Mouse (Mus musculus) liver, embryonic 11.5 days (tissue): Measurements from ENCODE around the gene Fgf14. TPM values are rescaled to one million over a fixed set of nuclear protein-coding genes. Genes with fewer than 3 reads are reported as not detected.

ENCODE experiments used
- ATAC-seq: fragments of 200-750 bp; cut with Nextera tagmentation; replicated peaks from 2 replicates; pipeline ENCODE4 v1.8.0; 2017; ENCODE audit warnings: moderate number of reproducible peaks, mild to moderate bottlenecking, moderate TSS enrichment, moderate library complexity; ENCODE audit not compliant: low FRiP score
- DNase-seq: peaks from one replicate; pipeline ENCODE4 v3.0.0-alpha.2; 2017; ENCODE audit warnings: low spot score
- H3K27ac ChIP-seq: fragments of 300-500 bp; sonication (generic); 2 replicates; pipeline ENCODE4 v1.5.1; 2014; ENCODE audit warnings: mild to moderate bottlenecking, low read depth, low read length, control low read depth
- H3K27me3 ChIP-seq: fragments of 300-500 bp; sonication (generic); replicated peaks from 2 replicates; pipeline ENCODE4 v1.6.1; 2014; ENCODE audit warnings: low read length, mixed read lengths; ENCODE audit not compliant: control insufficient read depth, insufficient read depth
- H3K36me3 ChIP-seq: fragments of 300-500 bp; sonication (generic); 2 replicates; pipeline ENCODE4 v1.6.1; 2014; ENCODE audit warnings: mild to moderate bottlenecking, low read length, moderate library complexity, mixed read lengths; ENCODE audit not compliant: control insufficient read depth, insufficient read depth
- H3K4me1 ChIP-seq: fragments of 300-500 bp; sonication (generic); replicated peaks from 2 replicates; pipeline ENCODE4 v1.6.1; 2014; ENCODE audit warnings: low read length, mixed read lengths; ENCODE audit not compliant: control insufficient read depth, insufficient read depth
- H3K4me2 ChIP-seq: fragments of 300-500 bp; sonication (generic); 2 replicates; pipeline ENCODE4 v1.6.1; 2014; ENCODE audit warnings: mild to moderate bottlenecking, control low read depth, moderate library complexity
- H3K4me3 ChIP-seq: fragments of 300-500 bp; sonication (generic); 2 replicates; pipeline ENCODE4 v1.5.1; 2014; ENCODE audit warnings: low read depth, low read length, control low read depth
- H3K9ac ChIP-seq: fragments of 300-500 bp; sonication (generic); 2 replicates; pipeline ENCODE4 v1.6.1; 2014; ENCODE audit warnings: low read depth, low read length, control low read depth
- H3K9me3 ChIP-seq: fragments of 300-500 bp; sonication (generic); 2 replicates; pipeline ENCODE4 v1.6.1; 2016; ENCODE audit warnings: low read length, inconsistent platforms, mixed read lengths; ENCODE audit not compliant: control insufficient read depth
- whole genome bisulfite sequencing: fragments of 180-500 bp; shearing (Covaris S2); extraction: QIAGEN DNeasy Blood & Tissue Kit; methylation state at CpG from one replicate; pipeline ENCODE4 v1.1.7; 2014; 5-methylcytosine and 5-hydroxymethylcytosine counted together
- polyA plus RNA-seq: library from polyadenylated mRNA; unstranded; fragments of >200 nt; fragmentation: Nextera tagmentation; extraction: Ambion mirVana; gene quantifications from 2 replicates; pipeline ENCODE4 v1.2.1, GENCODE M21; 2014

Gene Fgf14
- polyA plus RNA-seq, 1 experiment from 2014 or later: 0.22 TPM

DNA sequence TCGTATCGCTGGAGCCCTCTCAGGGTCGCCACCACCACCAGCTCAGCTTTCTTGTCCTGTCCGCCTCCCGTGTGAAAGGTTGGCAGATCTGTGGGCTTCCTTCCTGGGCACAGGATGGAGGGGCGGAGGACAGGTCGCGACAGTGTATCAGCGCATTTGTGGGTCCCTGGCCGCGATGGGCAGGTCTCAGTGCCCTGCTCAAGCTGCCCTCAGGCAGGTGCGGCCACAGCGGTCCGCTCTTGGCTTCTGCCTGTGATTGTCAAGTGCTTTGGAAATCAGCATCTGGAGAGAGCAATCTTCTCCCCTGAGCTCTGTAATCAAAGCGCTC is 484.1 kb downstream of the Fgf14 start:
- H3K36me3 ChIP-seq: no peaks in the 10 kb centered on the region
- H3K27ac ChIP-seq: no peak overlapping the region
- H3K4me1 ChIP-seq: no peaks in the 10 kb centered on the region
- DNase-seq (no peak), ATAC-seq (no peak)
- no peak overlapping the region for H3K9ac ChIP-seq
- WGBS: 11% methylated on average over 15 of the region's 15 CpGs
- no peak overlapping the region; the same call in 1 of the 2 replicates for H3K4me2 ChIP-seq
- H3K27me3 ChIP-seq: peaks cover 21% of the 10 kb centered on the region
- no peak overlapping the region for H3K4me3 ChIP-seq
- no peaks in the 10 kb centered on the region for H3K9me3 ChIP-seq

- WGBS: 3% methylated on average over 42 of the region's 42 CpGs
- peaks cover 21% of the 10 kb centered on the region for H3K27me3 ChIP-seq
- H3K4me2 ChIP-seq: peak overlapping the region; percentile 43
- no peak overlapping the region for H3K9ac ChIP-seq
- H3K27ac ChIP-seq: no peak overlapping the region
- H3K4me3 ChIP-seq: 0 out of 2 replicates have a peak overlapping the region, but pooled peaks have one; percentile 7
- ATAC-seq: peak; percentile 34; the same call in 1 of the 2 replicates
- H3K4me1 ChIP-seq: no peaks in the 10 kb centered on the region
- no peaks in the 10 kb centered on the region for H3K36me3 ChIP-seq
- DNase-seq: peak; percentile 30
- no peaks in the 10 kb centered on the region for H3K9me3 ChIP-seq
These were observed 484.8 kb downstream of the Fgf14 start for GRCm38 (mm10) chr14:124191913-124192814.

GRCm38 (mm10) chr14:124180265-124180664 is 496.7 kb downstream of the Fgf14 start:
- H3K9me3 ChIP-seq: no peaks in the 10 kb centered on the region
- no peak overlapping the region for H3K4me3 ChIP-seq
- H3K36me3 ChIP-seq: no peaks in the 10 kb centered on the region
- no peak overlapping the region for H3K9ac ChIP-seq
- H3K4me1 ChIP-seq: no peaks in the 10 kb centered on the region
- no peak for ATAC-seq
- 54% methylated on average over 1 of the region's 1 CpGs for WGBS
- DNase-seq: no peak
- H3K4me2 ChIP-seq: no peak overlapping the region
- H3K27ac ChIP-seq: no peak overlapping the region
- H3K27me3 ChIP-seq: no peaks in the 10 kb centered on the region

DNA sequence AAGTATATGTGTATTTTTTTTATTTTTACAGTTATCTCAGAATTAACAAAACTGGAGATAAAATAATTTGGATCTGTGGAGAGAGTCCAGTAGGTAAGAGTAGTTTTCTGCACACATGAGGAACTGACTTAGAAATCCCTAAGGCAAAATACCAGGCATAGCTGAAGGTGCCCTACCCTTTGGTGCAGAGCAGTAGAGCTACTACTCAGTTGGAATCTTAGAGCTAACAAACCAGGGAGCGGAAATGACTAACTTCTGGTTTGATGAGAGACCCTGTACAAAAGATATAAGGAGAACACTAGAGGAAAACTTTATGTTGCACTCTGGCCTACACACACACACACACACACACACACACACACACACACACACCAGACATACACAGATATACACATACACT is 502.8 kb downstream of the Fgf14 start:
- Histone ChIP-seq H3K36me3 (no peaks in the 10 kb centered on the region), H3K4me2 (no peak overlapping the region), H3K9ac (no peak overlapping the region), H3K27me3 (no peaks in the 10 kb centered on the region), H3K4me3 (no peak overlapping the region), H3K27ac (no peak overlapping the region), H3K4me1 (no peaks in the 10 kb centered on the region), H3K9me3 (no peaks in the 10 kb centered on the region)
- 88% methylated on average over 1 of the region's 1 CpGs for WGBS
- DNase-seq (no peak), ATAC-seq (no peak)

DNA sequence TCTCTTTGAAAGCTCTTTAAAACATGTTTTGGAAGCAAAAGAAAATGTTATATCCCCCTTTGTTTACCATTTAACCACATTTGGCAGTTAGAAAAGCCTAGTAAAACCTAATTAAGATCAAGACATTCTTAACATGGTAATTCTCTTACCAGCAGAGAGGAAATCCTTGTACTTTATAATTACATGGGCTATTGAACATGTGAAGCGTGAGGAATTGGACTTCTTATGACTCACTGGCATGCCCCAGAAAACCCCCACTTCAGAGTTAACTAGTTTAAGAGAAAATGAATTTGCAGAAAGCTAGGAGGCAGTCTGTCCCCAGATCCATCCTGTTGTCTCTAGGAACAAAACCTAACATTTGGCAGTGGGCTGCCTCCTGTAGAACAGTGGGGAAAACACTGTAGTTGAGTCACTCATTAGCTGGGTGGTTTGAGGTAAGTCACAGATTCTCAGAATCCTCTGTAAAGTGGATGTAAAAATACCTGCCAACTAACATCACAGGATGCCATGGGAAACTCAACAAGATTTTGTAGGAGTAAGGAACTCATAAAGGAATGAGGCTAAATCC is 513.2 kb downstream of the Fgf14 start:
- WGBS: 70% methylated on average over 1 of the region's 1 CpGs
- Histone ChIP-seq H3K27me3 (no peaks in the 10 kb centered on the region), H3K4me1 (no peaks in the 10 kb centered on the region), H3K4me2 (no peak overlapping the region), H3K4me3 (no peak overlapping the region), H3K27ac (no peak overlapping the region), H3K36me3 (no peaks in the 10 kb centered on the region), H3K9me3 (no peaks in the 10 kb centered on the region), H3K9ac (no peak overlapping the region)
- DNase-seq: no peak
- ATAC-seq: no peak

DNA sequence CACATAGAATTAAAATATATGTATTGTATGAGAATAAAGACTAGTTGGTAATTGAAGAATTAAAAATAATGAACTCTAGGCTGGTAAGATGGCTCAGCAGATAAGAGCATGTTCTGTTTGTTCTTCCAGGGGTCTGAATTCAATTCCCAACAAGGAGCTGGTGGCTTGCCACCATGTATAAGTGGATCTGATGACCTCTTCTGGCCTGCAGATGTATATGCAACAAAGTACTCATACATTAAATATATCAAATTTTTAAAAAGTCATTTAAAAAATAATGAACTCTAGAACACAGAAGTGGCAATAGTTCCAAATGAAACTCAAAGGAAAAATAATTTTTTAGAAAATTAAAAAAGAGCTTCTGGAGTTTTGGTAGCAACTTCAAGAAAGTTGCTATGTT is 529.5 kb downstream of the Fgf14 start:
- no peak for DNase-seq

DNA sequence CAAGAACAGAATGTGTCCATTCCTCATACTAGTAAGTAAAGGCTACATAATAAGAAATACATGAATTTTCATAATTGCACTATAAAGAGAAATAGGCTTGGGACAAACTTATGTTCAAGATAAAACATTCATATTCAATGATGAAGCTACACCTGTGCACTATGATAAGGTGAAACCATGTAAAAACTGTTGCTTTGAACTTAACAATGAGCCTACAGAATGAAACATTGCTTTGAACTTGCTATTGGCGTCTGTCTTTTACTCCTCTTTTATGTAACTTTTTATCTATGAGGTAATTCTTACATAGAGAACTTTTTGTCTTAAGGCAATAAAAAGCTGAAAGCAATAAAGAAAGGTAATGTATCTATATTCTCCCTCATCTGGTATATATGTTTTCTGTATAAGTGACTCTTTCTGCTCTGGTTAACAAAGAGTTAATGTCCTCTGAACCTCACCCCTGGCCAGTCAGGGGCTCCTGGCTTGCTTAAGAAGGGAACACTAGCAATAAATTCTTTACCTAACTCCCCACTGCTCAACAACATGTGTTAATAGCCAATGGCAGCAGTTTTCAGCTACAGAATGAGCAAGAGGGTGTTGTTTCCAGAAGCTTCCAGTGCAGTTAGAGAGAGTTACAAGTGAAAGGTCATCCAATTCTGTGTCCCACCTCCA is 569.6 kb downstream of the Fgf14 start:
- Histone ChIP-seq H3K4me3 (no peak overlapping the region), H3K27ac (no peak overlapping the region), H3K27me3 (no peaks in the 10 kb centered on the region), H3K9me3 (no peaks in the 10 kb centered on the region), H3K36me3 (no peaks in the 10 kb centered on the region), H3K4me1 (no peaks in the 10 kb centered on the region), H3K9ac (no peak overlapping the region), H3K4me2 (no peak overlapping the region)
- DNase-seq (no peak), ATAC-seq (no peak)
- 81% methylated on average over 1 of the region's 1 CpGs for WGBS

More for the DNA sequence above, 529.5 kb downstream of the Fgf14 start:
- no peak overlapping the region for H3K27ac ChIP-seq
- H3K4me2 ChIP-seq: no peak overlapping the region
- no peaks in the 10 kb centered on the region for H3K27me3 ChIP-seq
- no peaks in the 10 kb centered on the region for H3K4me1 ChIP-seq
- H3K9me3 ChIP-seq: no peaks in the 10 kb centered on the region
- no peak overlapping the region for H3K4me3 ChIP-seq
- no peak overlapping the region for H3K9ac ChIP-seq
- no peak for ATAC-seq
- no peaks in the 10 kb centered on the region for H3K36me3 ChIP-seq

DNA sequence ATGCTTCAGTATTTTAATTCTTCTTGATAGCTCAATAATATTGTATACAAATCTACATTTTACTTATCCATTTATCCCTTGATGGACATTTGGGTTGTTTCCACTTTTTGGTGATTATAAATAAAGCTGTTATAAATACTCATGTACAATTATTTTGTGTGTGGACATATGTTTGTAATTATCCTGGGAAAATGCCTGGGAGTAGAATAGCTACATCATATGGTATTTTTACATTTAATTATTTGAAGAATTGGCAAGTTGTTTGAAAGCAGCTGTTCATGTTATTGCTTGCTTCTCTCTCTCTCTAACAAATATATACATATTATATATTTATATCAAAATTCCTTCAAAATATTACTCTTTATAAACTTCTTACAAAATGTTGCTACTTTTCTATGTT is 593.8 kb downstream of the Fgf14 start:
- ATAC-seq (no peak), DNase-seq (no peak)
- Histone ChIP-seq H3K4me2 (no peak overlapping the region), H3K27ac (no peak overlapping the region), H3K9ac (no peak overlapping the region), H3K36me3 (no peaks in the 10 kb centered on the region), H3K4me1 (no peaks in the 10 kb centered on the region), H3K9me3 (no peaks in the 10 kb centered on the region), H3K4me3 (no peak overlapping the region), H3K27me3 (no peaks in the 10 kb centered on the region)
